Mouse (Mus musculus) megakaryocyte, embryonic 14.5 days (primary cell): ENCODE data around the gene Srgap3. TPM values are rescaled to one million over a fixed set of nuclear protein-coding genes. Genes with fewer than 3 reads are reported as not detected.

Experiments
- H3K27me3 ChIP-seq: replicated peaks from 2 replicates; pipeline ENCODE3; 2012; ENCODE audit warnings: inconsistent platforms
- H3K36me3 ChIP-seq: replicated peaks from 2 replicates; pipeline ENCODE3; 2012; ENCODE audit warnings: low read length, inconsistent platforms, mixed read lengths
- H3K4me1 ChIP-seq: 2 replicates; pipeline ENCODE4 v1.6.1; 2012; ENCODE audit warnings: inconsistent platforms
- H3K4me3 ChIP-seq: replicated peaks from 2 replicates; pipeline ENCODE3; 2012; ENCODE audit warnings: moderate library complexity, mild to moderate bottlenecking, inconsistent platforms
- H3K9me3 ChIP-seq: 2 replicates; pipeline ENCODE4 v1.6.1; 2012; ENCODE audit warnings: inconsistent platforms
- FLI1 ChIP-seq: IDR thresholded peaks from 2 replicates; pipeline ENCODE4 v1.6.1; 2012; ENCODE audit warnings: low read length, inconsistent platforms, mixed read lengths
- GATA1 ChIP-seq: IDR thresholded peaks from 3 replicates; pipeline ENCODE4 v1.6.1; 2012; ENCODE audit warnings: mixed read lengths, low read length, inconsistent platforms, borderline replicate concordance
- polyA plus RNA-seq: library from polyadenylated mRNA; stranded (reverse); fragments of >175 nt; gene quantifications from 2 replicates; pipeline ENCODE4 v1.2.3, GENCODE M21; 2012; ENCODE audit warnings: low replicate concordance; ENCODE audit not compliant: insufficient read depth

Srgap3 gene
- polyA plus RNA-seq, 1 experiment = 8.3 TPM

GRCm38 (mm10) chr6:112932611-112933010 lies 14.5 kb downstream of the Srgap3 start:
- TF ChIP-seq GATA1 (no peak), FLI1 (no peak)
- peaks cover 90% of the 10 kb centered on the region for H3K4me1 ChIP-seq
- no peaks in the 10 kb centered on the region for H3K27me3 ChIP-seq
- H3K9me3 ChIP-seq = no peaks in the 10 kb centered on the region
- H3K36me3 ChIP-seq = peaks cover 81% of the 10 kb centered on the region
- H3K4me3 ChIP-seq = no peak overlapping the region

GRCm38 (mm10) chr6:112930011-112930451 lies 17.0 kb downstream of the Srgap3 start:
- Histone ChIP-seq H3K4me1 (peaks cover 88% of the 10 kb centered on the region), H3K9me3 (no peaks in the 10 kb centered on the region), H3K27me3 (no peaks in the 10 kb centered on the region), H3K4me3 (no peak overlapping the region), H3K36me3 (peaks cover 85% of the 10 kb centered on the region)
- TF ChIP-seq FLI1 (no peak), GATA1 (no peak)

GRCm38 (mm10) chr6:112929291-112929984 lies 17.6 kb downstream of the Srgap3 start:
- H3K4me3 ChIP-seq = no peak overlapping the region
- TF ChIP-seq GATA1 = no peak
- no peak for TF ChIP-seq FLI1
- peaks cover 87% of the 10 kb centered on the region for H3K4me1 ChIP-seq
- peaks cover 86% of the 10 kb centered on the region for H3K36me3 ChIP-seq
- H3K27me3 ChIP-seq = no peaks in the 10 kb centered on the region
- H3K9me3 ChIP-seq = no peaks in the 10 kb centered on the region

DNA sequence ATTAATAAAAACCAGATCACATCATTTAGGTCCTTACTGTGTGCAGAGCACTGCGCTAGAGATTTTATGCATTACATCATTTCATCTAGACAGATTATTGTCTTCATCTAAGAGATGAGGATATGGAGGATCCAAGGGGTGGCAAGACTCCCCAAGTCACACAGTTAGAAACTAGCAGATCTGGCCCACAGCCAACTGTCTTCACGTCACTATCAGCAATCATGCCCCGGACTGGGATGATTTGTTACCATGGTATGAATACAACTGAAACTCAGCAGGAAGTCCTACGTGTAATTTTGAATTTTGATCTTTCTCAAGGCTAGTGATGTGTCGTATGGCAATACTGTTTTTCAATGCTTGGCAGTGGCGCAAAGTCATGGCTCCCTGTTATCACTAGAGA lies 18.2 kb downstream of the Srgap3 start:
- Histone ChIP-seq H3K4me3 (no peak overlapping the region), H3K4me1 (peaks cover 83% of the 10 kb centered on the region)
- TF ChIP-seq FLI1 (no peak), GATA1 (no peak)

GRCm38 (mm10) chr6:112927341-112927740 lies 19.7 kb downstream of the Srgap3 start:
- H3K9me3 ChIP-seq = peaks cover 4% of the 10 kb centered on the region
- peaks cover 88% of the 10 kb centered on the region for H3K36me3 ChIP-seq
- no peaks in the 10 kb centered on the region for H3K27me3 ChIP-seq
- H3K4me1 ChIP-seq = peaks cover 72% of the 10 kb centered on the region
- H3K4me3 ChIP-seq = no peak overlapping the region
- TF ChIP-seq FLI1 (no peak), GATA1 (no peak)

More for the DNA sequence above, 18.2 kb downstream of the Srgap3 start:
- no peaks in the 10 kb centered on the region for H3K9me3 ChIP-seq
- no peaks in the 10 kb centered on the region for H3K27me3 ChIP-seq
- peaks cover 87% of the 10 kb centered on the region for H3K36me3 ChIP-seq

DNA sequence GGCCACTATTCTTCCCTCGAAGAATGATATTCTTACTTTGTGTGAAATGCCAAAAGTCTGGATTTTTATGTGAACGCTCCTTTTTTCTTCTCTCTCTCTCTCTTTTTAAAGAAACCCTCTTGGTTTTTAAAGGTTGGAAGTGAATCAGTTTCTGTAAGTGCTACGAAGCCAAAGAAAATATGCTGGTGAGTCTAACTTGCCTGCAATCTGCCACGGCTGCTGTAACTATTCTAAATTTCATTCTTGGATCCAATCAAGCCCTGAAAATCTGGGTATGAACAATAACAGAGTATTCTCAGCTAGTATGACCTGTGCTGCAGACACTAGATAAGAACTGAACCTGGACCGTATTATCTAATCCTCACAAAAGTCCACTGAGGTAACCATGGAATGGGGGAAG lies 21.1 kb downstream of the Srgap3 start:
- Histone ChIP-seq H3K9me3 (peaks cover 4% of the 10 kb centered on the region), H3K4me1 (peaks cover 70% of the 10 kb centered on the region), H3K4me3 (no peak overlapping the region), H3K36me3 (peaks cover 90% of the 10 kb centered on the region), H3K27me3 (no peaks in the 10 kb centered on the region)
- no peak for TF ChIP-seq FLI1
- no peak for TF ChIP-seq GATA1

DNA sequence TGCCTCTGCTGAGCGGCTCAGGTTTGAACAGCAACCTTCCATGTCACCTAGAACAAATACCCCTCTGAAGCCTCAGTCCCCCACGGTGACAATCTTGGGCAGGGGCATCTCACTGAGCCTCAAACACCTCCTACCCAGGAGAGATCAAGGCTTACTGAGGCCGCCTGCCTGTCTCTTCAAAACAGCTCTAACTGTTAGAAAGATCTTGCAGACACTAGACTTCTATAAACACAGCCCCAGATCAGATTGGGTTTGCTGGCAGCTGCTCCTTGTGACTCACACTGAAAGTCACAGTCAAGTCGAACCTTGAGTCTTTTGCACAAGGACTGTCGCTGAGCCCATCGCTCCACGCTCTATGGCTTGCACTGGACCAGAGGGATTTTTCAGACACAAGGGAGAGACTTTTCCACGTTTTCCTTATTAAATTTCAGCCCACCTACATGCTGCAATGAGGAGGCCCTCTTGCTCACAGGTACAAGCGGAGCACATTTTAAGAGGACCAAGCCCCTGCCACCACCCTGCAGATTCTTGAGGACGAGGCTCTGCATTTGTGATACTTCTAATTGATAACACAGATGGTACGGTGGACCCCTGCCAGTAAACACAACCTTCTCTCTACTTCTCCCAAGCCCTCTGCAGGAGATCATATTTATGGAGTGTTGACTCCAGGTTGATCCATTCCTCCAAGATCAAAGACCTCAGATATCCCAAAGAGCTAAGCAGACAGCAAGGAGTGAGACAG lies 21.7 kb downstream of the Srgap3 start:
- H3K27me3 ChIP-seq = no peaks in the 10 kb centered on the region
- peaks cover 4% of the 10 kb centered on the region for H3K9me3 ChIP-seq
- TF ChIP-seq FLI1 (no peak), GATA1 (no peak)
- peaks cover 92% of the 10 kb centered on the region for H3K36me3 ChIP-seq
- H3K4me1 ChIP-seq = peaks cover 70% of the 10 kb centered on the region
- H3K4me3 ChIP-seq = no peak overlapping the region

- H3K27me3 ChIP-seq = no peaks in the 10 kb centered on the region
- H3K36me3 ChIP-seq = peaks cover 92% of the 10 kb centered on the region
- peaks cover 66% of the 10 kb centered on the region for H3K4me1 ChIP-seq
- H3K9me3 ChIP-seq = peaks cover 4% of the 10 kb centered on the region
- H3K4me3 ChIP-seq = no peak overlapping the region
- TF ChIP-seq FLI1 = no peak
- no peak for TF ChIP-seq GATA1
These were observed 22.4 kb downstream of the Srgap3 start for GRCm38 (mm10) chr6:112924606-112925141.

GRCm38 (mm10) chr6:112920619-112921195 lies 26.4 kb downstream of the Srgap3 start:
- Histone ChIP-seq H3K9me3 (peaks cover 4% of the 10 kb centered on the region), H3K27me3 (no peaks in the 10 kb centered on the region), H3K36me3 (peaks cover 97% of the 10 kb centered on the region), H3K4me3 (no peak overlapping the region), H3K4me1 (peaks cover 70% of the 10 kb centered on the region)
- TF ChIP-seq FLI1 = no peak
- TF ChIP-seq GATA1 = no peak

GRCm38 (mm10) chr6:112917717-112918116 lies 29.3 kb downstream of the Srgap3 start:
- H3K4me1 ChIP-seq = peaks cover 68% of the 10 kb centered on the region

More at GRCm38 (mm10) chr6:112917717-112918116, 29.3 kb downstream of the Srgap3 start:
- peaks cover 93% of the 10 kb centered on the region for H3K36me3 ChIP-seq
- TF ChIP-seq GATA1 (no peak), FLI1 (no peak)
- H3K27me3 ChIP-seq = no peaks in the 10 kb centered on the region
- H3K4me3 ChIP-seq = no peak overlapping the region
- H3K9me3 ChIP-seq = peaks cover under 1% of the 10 kb centered on the region
